Mouse (Mus musculus) CD4-positive, CD25-positive, alpha-beta regulatory T cell, adult 2 months (primary cell): Measurements from ENCODE around the gene Hdgfl2.
A peak's percentile ranks its signal among the peaks of the same experiment; 100 is the strongest.

Experiments used
- DNase-seq: peaks from one replicate; pipeline ENCODE4 v3.0.0-alpha.2; 2012; ENCODE audit warnings: low read depth, low spot score

Hdgfl2 gene

DNA sequence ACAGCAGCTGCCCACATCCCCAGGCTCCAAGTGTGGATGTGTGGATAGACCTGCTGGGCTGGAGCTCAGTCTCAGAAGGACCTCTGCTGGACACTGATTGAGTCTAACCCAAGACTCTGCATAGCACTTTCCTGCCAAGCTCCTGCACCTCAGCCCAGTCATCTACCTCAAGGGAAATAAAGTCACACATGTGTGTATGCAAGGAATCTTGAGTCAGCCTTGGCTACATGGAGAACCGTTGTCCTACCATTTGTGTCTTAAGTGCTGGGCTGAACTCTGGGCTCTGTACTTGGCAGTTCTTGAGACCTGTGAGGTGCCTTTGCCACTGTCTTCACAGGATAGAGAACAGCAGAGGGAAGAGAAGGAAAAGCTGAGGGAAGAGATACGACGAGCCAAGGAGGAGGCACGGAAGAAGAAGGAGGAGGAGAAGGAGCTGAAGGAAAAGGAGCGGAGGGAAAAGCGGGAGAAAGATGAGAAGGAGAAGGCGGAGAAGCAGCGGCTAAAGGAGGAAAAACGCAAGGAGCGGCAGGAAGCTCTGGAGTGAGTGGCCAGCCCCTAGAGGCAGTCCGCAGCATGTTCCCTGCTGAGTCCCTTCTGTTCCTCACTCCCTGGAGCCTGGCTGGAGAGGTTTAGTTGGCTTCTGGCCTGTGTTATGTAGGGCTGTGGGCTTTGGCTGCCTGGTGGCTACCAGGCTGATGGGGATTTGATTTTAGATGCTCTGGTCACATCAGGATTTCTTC lies 21.9 kb upstream of the Hdgfl2 start:
- no peak for DNase-seq

DNA sequence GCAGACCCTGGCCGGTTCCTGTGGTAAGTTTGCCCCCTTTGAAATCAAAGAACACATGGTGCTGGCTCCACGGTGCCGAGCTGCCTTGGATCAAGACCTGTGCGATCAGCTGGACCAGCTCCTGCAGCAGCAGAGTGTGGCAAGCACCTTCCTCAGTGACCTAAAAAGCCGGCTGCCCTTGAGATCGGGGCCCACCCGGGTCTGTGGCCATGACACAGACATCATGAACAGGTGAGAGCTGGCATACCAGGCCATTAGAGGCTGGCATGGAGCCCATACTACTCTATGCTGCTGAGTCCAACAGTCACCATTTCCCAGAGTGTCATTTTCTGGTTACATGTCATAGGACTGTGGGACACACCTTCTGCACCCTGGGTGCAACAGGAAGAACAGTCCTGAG lies 17.4 kb upstream of the Hdgfl2 start:
- DNase-seq = no peak

DNA sequence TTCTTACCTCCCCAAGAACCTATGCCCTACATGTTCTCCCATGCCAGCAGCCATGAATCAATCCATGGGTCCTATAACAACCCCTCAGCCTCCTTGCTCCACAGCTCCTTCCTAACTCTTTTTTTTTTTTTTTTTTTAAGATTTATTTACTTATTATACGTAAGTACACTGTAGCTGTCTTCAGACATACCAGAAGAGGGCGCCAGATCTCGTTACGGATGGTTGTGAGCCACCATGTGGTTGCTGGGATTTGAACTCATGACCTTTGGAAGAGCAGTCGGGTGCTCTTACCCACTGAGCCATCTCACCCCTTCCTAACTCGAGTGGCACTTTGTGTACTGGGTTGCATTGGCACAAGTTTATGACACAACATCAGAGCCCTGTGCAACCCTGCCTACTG lies 13.7 kb upstream of the Hdgfl2 start:
- DNase-seq = peak; percentile 46

GRCm38 (mm10) chr17:56066451-56066850 lies 13.0 kb upstream of the Hdgfl2 start:
- no peak for DNase-seq

GRCm38 (mm10) chr17:56069066-56069465 lies 10.4 kb upstream of the Hdgfl2 start:
- DNase-seq = no peak

- no peak for DNase-seq
These were observed 8.3 kb upstream of the Hdgfl2 start for GRCm38 (mm10) chr17:56071126-56071525.

GRCm38 (mm10) chr17:56072243-56072642 lies 7.2 kb upstream of the Hdgfl2 start:
- no peak for DNase-seq

GRCm38 (mm10) chr17:56074097-56074826 lies 5.2 kb upstream of the Hdgfl2 start:
- DNase-seq = peak; percentile 91

DNA sequence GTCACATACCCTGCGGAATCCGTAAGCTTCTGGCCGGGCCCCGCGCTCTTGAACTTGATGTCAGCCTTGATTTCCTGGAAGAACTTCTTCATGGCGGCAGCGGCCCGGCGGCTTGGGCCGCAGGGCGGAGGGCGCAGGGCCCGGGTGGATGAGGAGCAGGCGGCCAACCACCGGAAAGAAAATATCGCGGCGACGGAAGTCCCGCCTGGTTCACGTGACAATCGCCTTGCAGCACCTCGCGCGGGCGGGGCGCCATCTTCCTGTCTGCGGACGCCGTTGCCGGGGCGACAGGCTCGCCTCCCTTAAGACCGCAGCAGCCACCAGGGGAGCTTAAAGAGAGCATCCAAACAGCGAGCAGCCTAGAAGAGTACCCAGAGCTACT lies 4.6 kb upstream of the Hdgfl2 start, which contains the start of gene Ubxn6:
Gene Ubxn6, minus strand, starts transcription at position 202 of the 382 bp plus-strand sequence.
- DNase-seq = peak; percentile 99

- DNase-seq = no peak
These were observed 1.9 kb upstream of the Hdgfl2 start for GRCm38 (mm10) chr17:56077523-56077922.

DNA sequence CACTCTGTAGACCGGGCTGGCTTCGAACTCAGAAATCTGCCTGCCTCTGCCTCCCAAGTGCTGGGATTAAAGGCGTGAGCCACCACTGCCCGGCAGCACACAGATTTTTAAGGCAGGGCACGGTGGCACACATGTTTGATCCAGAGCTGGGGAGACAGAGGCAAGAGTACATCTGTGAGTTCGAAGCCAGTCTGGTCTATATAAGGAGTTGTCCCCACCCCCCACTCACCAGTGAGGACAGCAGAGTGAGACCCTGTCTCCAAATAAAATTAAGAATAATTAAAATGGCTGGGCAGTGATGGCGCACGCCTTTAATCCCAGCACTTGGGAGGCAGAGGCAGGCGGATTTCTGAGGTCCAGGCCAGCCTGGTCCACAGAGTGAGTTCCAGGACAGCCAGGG lies 1.1 kb upstream of the Hdgfl2 start:
- peak; percentile 28 for DNase-seq

- no peak for DNase-seq
These were observed 487 bp downstream of the Hdgfl2 start for GRCm38 (mm10) chr17:56079921-56080320.

GRCm38 (mm10) chr17:56080781-56081585 lies 1.5 kb downstream of the Hdgfl2 start:
- peak; percentile 24 for DNase-seq

- DNase-seq = no peak
These were observed 12.9 kb downstream of the Hdgfl2 start for GRCm38 (mm10) chr17:56092312-56092711.

GRCm38 (mm10) chr17:56092794-56093193 lies 13.4 kb downstream of the Hdgfl2 start:
- DNase-seq = no peak

DNA sequence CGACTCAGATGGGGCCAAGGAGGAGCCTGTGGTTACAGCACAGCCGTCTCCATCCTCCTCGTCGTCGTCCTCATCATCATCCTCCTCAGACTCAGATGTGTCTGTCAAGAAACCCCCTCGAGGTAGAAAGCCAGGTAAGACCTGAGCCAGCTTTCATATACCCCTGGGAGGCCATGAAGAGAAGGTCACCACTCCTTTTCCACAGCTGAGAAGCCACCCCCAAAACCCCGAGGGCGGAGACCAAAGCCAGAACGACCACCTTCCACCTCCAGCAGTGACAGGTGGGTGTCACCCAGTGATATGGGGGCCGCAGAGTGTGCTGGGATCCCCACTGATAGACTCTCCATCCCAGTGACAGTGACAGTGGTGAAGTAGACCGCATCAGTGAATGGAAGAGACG lies 17.4 kb downstream of the Hdgfl2 start:
- DNase-seq = no peak

DNA sequence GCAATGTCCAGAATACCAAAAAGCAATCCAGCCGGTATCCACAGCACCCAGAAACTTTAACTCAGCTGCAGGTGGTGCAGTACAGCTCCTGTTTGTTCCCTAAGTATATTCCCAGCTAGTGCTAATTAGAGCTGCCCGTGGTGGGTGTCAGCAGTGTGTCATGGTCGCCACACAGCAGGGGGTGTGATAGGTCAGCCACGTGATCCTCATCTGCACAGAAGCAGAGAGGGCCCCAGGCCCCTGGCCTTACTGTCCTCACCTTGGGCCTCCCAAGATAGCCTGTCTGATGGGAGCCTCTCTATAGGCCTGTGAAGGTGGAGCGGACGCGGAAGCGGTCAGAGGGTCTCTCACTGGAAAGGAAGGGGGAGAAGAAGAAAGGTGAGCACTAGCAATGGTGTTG lies 18.7 kb downstream of the Hdgfl2 start:
- no peak for DNase-seq

- no peak for DNase-seq
These were observed 19.5 kb downstream of the Hdgfl2 start for GRCm38 (mm10) chr17:56098711-56099572.

GRCm38 (mm10) chr17:56100811-56101210 lies 21.4 kb downstream of the Hdgfl2 start:
- DNase-seq = no peak

DNA sequence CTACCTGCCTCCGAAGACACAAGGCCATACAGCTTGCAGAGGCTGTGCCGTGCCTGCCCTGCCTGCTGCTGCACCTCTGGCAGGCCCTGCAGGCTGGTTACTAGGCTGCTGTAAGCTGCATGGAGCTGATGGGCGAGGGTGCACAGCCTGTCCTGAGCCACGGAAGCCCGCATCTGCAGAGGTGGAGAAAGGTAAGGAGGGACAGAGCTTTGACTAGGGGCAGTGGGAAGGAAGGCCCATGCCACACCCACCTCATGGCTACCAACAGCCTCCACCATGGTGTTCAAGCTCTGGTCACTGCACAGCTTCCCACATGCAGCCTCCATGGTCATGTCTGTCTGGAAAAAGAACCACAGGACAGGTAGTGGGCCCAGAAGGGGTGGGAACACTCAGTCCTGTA lies 22.7 kb downstream of the Hdgfl2 start:
- DNase-seq = no peak

- DNase-seq = no peak
These were observed 23.5 kb downstream of the Hdgfl2 start for GRCm38 (mm10) chr17:56102927-56103326.
